Mouse (Mus musculus) adrenal gland (tissue): Measurements from ENCODE around the gene Gm17604.

Experiments
- intact Hi-C: fragments of 180-260 bp; cut with DNase I; formaldehyde crosslinking; loops from one replicate; pipeline ENCODE4 v1.15.1; 2025
- long read RNA-seq, 2 experiments: library from polyadenylated mRNA; unstranded; transcript quantifications; one replicate each; pipeline ENCODE4 v2.0.0; 2020; ENCODE audit warnings: borderline replicate concordance in 1 of 2; ENCODE audit not compliant: insufficient replicate concordance in 1 of 2

Gene Gm17604
- long read RNA-seq, experiment 1 = 0 reads
- long read RNA-seq, experiment 2 = 0 reads

DNA sequence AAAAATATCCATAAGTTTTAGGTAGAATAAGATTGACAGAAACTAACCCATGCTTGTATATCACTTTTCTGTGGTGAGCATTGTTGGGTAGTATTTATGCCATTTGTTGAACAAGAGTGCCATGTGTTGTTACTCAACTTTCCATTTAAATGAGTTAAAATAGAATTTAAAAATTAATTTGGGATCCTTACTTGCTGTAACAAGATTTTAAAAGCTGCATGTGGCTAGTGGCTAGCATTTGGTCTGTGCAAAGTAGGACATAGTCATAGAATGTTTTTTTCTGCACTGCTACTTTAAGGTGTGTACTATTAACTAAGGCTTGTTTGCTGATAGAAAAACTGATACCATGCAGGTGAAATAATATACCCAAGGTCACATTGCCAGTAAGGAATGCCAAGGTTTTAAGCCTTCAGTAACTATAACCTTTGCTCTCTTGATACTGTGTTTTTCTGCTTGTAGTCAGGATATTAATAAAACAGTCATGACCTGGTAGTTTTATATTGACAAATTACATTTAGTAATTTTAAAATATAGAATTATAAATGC lies at the start of gene Gm17604:
Gm17604 (minus strand) TSS at position 51 of the 546 bp plus-strand sequence.
- intact Hi-C loops = no loop called here

DNA sequence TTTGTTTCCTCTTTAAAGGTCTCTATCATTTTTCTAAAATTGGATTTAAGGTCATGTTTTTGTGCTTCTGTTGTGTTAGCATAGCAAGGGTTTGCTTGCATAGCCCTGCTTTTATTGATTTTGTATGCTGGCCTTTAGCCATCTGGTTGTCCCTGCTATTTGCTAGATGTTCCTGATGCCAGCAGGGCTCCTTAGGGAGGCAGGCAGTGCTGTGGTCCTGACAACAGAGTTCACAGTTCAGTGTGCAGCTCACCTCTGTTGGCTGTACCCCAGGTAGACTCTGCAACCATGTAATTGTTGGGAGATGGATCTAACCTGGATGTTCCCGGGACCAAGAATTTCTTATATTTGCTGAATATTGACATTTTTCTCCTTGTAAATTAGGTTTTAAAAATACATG lies 45.3 kb upstream of the Gm17604 start:
- intact Hi-C loops = no loop called here

DNA sequence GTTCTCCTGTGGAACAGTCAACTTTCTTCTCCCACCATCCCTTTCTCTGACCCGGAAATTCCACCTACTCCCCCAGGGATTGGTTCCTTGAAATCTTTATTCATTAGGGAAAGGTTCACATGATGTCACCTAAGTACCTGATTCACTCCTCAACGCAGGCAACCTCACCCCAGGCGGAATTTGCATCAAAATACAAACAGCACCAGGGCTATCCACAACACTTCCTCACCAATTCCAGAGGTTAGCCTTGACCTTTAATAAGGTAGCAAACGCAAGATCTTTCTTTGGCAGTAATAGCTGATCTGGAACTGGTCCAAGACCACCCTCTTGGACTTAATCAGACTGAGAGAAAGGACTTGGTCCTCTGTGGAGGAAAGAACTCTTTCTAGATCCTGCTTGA lies 1.5 kb downstream of the Gm17604 start:
- intact Hi-C loops = no loop called here

DNA sequence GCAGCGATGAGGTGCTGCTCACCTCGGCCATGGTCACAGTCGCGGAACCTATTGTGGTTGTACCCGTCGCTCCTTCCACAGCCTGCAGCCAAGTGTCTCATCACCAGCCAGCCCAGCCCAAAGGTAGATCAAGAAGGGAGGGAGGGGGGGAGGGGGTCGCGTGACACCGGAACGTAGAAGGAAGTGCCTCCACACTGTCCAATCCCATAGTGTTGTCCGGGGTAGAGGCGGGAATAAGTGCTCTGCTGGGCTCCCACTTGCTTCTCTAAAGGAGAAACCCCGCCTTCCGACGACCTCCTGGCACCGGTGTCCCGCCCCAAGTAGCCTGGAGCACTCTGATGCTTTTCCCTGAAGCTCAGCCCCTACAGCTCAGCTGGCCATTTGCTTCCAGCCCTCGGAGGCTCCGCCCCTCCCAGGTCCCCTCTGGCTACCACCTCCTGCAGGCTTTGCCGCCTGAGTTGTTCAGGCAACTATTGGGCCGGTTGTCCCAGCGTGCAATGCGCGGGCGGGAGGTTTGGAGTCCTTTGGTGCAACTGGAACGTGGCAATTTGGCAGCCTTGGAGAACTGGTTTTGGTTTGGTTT lies 24.3 kb downstream of the Gm17604 start, which contains the start of the genes Mospd2 and Fancb:
Mospd2 (minus strand) TSS at position 183 of the 583 bp plus-strand sequence.
Fancb (plus strand) TSS at position 400 of the 583 bp plus-strand sequence.
- intact Hi-C loops = no loop called here

DNA sequence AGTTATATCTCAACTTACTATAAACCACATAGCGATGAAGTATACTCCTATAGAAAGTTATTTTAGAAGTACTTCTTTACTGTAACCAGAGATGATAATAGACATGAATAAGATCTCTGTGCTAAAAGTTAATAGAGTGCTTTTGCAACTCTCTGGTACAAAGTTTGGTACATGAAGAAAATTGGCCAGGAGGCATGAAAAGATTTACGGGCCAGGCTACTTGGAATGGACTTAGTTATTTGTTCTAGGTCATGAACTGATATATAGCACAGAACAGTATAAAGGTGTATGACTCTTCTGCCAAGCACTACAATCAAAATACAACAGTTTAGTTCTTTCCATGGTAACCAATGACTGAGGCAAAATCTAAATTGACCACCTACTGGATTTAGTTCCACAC lies 25.8 kb downstream of the Gm17604 start:
- intact Hi-C loops = no loop called here

DNA sequence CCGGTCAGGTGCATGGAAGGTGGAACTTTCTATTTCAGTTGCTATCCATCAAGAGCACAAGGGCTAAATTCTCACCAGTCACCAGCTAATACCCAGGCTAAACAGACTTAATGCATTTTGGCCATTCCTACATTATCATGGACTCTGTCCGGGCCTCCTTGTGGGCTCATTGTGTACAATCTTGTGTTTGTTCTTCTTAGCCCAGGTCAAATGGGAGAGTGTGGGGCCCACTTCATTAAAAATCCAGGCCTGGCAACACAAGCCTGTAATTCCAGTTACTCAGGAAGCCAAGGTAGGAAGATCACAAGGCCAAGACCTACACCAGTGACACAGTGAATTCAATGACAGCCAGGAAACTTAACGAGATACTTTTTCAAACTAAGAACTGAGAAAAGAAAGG lies 33.4 kb downstream of the Gm17604 start:
- intact Hi-C loops = no loop called here

DNA sequence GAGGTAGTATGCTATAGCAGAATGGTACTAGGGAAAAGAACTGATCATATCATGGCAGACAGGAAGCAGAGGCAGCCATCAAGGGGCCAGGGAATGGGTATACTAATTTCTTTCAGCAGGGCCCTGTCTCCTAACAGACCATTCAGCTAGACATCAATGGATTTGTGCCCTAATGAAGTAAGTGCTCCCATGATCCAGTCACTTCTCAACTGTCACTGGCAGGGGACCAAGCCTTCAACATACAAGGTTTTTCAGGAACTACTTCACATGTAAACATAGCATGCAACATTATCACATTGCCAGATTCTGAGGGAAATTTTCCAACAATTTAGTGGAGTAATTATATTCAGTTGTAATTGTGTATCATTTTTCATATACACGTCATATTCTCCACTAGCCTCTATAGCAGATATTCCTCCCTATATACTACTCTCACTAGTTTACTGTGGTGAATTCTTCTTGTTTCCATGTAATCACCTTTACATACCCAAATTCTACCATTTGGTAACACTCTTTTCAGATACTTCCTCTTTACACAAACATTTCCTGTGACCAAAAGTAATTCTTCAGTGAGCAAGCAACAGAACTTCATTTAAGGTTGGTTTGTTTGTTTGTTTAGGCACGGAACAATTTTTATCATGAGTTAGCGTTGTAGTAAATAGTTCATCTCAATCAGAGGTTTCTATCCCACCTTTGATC lies 38.7 kb downstream of the Gm17604 start:
- intact Hi-C loops = no loop called here
